Mouse (Mus musculus): ENCODE data around the gene Iqcc.

- TF ChIP-seq CTCF (IDR thresholded peaks at IDR 0.05; ENCODE audit: control insufficient read depth, insufficient read depth, low read length) (no peak), POLR2A (IDR thresholded peaks at IDR 0.05; ENCODE audit: borderline replicate concordance, control insufficient read depth, low read depth, low read length) (no peak)
Measured at GRCm38 (mm10) chr4:129575171-129575844, 43.6 kb downstream of the Iqcc start.
